23 mouse cellular contexts compared by ENCODE assay signal in the genomic region with DNA sequence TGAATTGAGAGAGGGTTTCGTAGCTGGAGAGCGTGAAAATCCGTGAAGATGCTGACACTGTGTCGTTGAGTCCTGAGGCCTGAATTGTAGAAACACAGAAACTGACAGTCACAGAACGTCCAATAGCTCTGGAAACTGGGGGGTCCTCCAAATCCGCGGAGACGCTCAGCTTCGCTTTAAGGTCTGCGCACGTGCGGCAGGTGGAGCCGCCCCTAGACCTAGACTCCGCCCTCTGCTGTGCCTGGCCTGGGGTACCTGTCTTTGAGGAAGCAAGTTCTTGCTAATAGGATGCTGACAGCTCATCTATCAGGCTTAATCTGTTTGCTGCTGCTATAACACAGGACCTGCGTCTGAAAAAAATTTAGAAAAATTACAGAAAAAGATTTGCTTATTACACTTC. TPM values are rescaled to one million over a fixed set of nuclear protein-coding genes. Genes with fewer than 3 reads are reported as not detected.
DNase-seq lines count a peak whose midpoint lies in the region; ATAC-seq and TF ChIP-seq lines count a peak whose summit lies in the region.
"Had no signal": no experiment of that assay in that cellular context is flagged by ENCODE, and none has a peak within 500 bp of the region (broad histone marks: within the 10 kb centered on the region; RNA-seq: fewer than 3 reads in every experiment).

No protein-coding gene starts in this region.

- H3K4me3 ChIP-seq in kidney, embryonic 15.5 days (replicated peaks), result no peak overlapping the region
- H3K4me3 ChIP-seq in kidney, adult 2 months (ENCODE audit: insufficient read depth, low read depth, low read length), result no peak overlapping the region
- peak overlapping the region; percentile 38 for H3K4me3 ChIP-seq in ES-Bruce4 (ENCODE audit: low read depth, low read length)
- H3K4me3 ChIP-seq: embryonic facial prominence, embryonic 15.5 days; erythroblast, embryonic 14.5 days; forebrain, embryonic 10.5 days; gastrocnemius, adult 2 months; heart, embryonic 13.5 days had no signal

- WGBS in kidney, embryonic 15.5 days, result 38% methylated on average over 15 of the region's 15 CpGs
- 34% methylated on average over 15 of the region's 15 CpGs for WGBS in kidney, adult 2 months

- H3K4me2 ChIP-seq in kidney, embryonic 15.5 days, result 0 out of 2 replicates have a peak overlapping the region, but pooled peaks have one; percentile 12
- H3K4me2 ChIP-seq: embryonic facial prominence, embryonic 15.5 days; heart, embryonic 13.5 days had no signal

- DNase-seq in kidney, adult 2 months, result no peak
- peak; percentile 35 for DNase-seq in thymus, postnatal 4 days
- DNase-seq in thymus, postnatal 0 days (ENCODE audit: low spot score), result no peak
- DNase-seq in cerebellum, postnatal 25 days, result no peak
- DNase-seq in urinary bladder, postnatal 25 days (ENCODE audit: low spot score), result no peak
- DNase-seq: adrenal gland, adult 8-10 months; cerebellum, adult 11 months; cerebellum, adult 8-10 months; gastrocnemius, adult 2 months; gastrocnemius, postnatal 25 days; heart, adult 11 months; heart, postnatal 36 days had no signal

- H3K27me3 ChIP-seq in kidney, embryonic 15.5 days, result peaks cover 8% of the 10 kb centered on the region; the same call in 1 of the 2 replicates
- no peaks in the 10 kb centered on the region for H3K27me3 ChIP-seq in kidney, adult 2 months (replicated peaks; ENCODE audit: control insufficient read depth, insufficient read depth, low read length)
- no peaks in the 10 kb centered on the region for H3K27me3 ChIP-seq in ES-Bruce4 (ENCODE audit: control insufficient read depth, insufficient read depth, low read length, poor library complexity, severe bottlenecking)
- H3K27me3 ChIP-seq: embryonic facial prominence, embryonic 15.5 days had no signal

- no peak for TF ChIP-seq CTCF in kidney, adult 2 months (conservative IDR thresholded peaks at IDR 0.05; ENCODE audit: insufficient read depth, insufficient read length, low read depth, low read length)
- TF ChIP-seq CTCF in ES-Bruce4 (IDR thresholded peaks at IDR 0.05; ENCODE audit: low read depth, low read length), result no peak

- no peaks in the 10 kb centered on the region for H3K36me3 ChIP-seq in kidney, embryonic 15.5 days
- no peaks in the 10 kb centered on the region for H3K36me3 ChIP-seq in kidney, adult 2 months (ENCODE audit: control insufficient read depth, insufficient read depth, low read length)
- no peaks in the 10 kb centered on the region for H3K36me3 ChIP-seq in ES-Bruce4 (ENCODE audit: control insufficient read depth, insufficient read depth, low read length, poor library complexity, severe bottlenecking)
- H3K36me3 ChIP-seq: embryonic facial prominence, embryonic 15.5 days; forebrain, embryonic 10.5 days; G1E; heart, embryonic 13.5 days had no signal

- no peaks in the 10 kb centered on the region; the same call in 1 of the 2 replicates for H3K9me3 ChIP-seq in kidney, embryonic 15.5 days (replicated peaks)
- H3K9me3 ChIP-seq in ES-Bruce4 (replicated peaks; ENCODE audit: control insufficient read depth, insufficient read depth, low read length, poor library complexity, severe bottlenecking), result no peaks in the 10 kb centered on the region
- H3K9me3 ChIP-seq: embryonic facial prominence, embryonic 15.5 days; forebrain, embryonic 10.5 days; G1E; heart, embryonic 13.5 days had no signal

- no peak for TF ChIP-seq EP300 in ES-Bruce4 (IDR thresholded peaks at IDR 0.05; ENCODE audit: insufficient read depth, low read depth, low read length)

- H3K27ac ChIP-seq in kidney, embryonic 15.5 days, result no peak overlapping the region
- no peak overlapping the region for H3K27ac ChIP-seq in kidney, adult 2 months (ENCODE audit: insufficient read depth, low read depth, low read length)
- no peak overlapping the region for H3K27ac ChIP-seq in ES-Bruce4 (ENCODE audit: insufficient read depth, low read length)
- H3K27ac ChIP-seq: embryonic facial prominence, embryonic 15.5 days; forebrain, embryonic 10.5 days; gastrocnemius, adult 2 months; heart, embryonic 13.5 days had no signal

- H3K9ac ChIP-seq in kidney, embryonic 15.5 days, result no peak overlapping the region
- H3K9ac ChIP-seq in ES-Bruce4 (ENCODE audit: low read depth, poor library complexity, severe bottlenecking), result no peak overlapping the region
- H3K9ac ChIP-seq: embryonic facial prominence, embryonic 15.5 days; heart, embryonic 13.5 days had no signal

- no peaks in the 10 kb centered on the region for H3K4me1 ChIP-seq in kidney, embryonic 15.5 days
- H3K4me1 ChIP-seq in kidney, adult 2 months (ENCODE audit: control insufficient read depth, insufficient read depth, low read length), result no peaks in the 10 kb centered on the region
- no peaks in the 10 kb centered on the region for H3K4me1 ChIP-seq in ES-Bruce4 (ENCODE audit: control insufficient read depth, insufficient read depth, low read length)
- H3K4me1 ChIP-seq: embryonic facial prominence, embryonic 15.5 days; forebrain, embryonic 10.5 days; heart, embryonic 13.5 days had no signal

- ATAC-seq in kidney, embryonic 15.5 days (replicated peaks; ENCODE audit: low FRiP score), result no peak
- ATAC-seq: CD4-positive, CD25-positive, alpha-beta regulatory T cell, adult 4 months; forebrain, embryonic 14.5 days; hindbrain, embryonic 16.5 days had no signal

- no peak for TF ChIP-seq POLR2A in kidney, adult 2 months (IDR thresholded peaks at IDR 0.05; ENCODE audit: low read depth, low read length)
- no peak for TF ChIP-seq POLR2A in ES-Bruce4 (IDR thresholded peaks at IDR 0.05; ENCODE audit: insufficient read depth, low read length)

RNA-seq across cellular contexts. Expression of gene Tmem54, which starts 10.1 kb away (rescaled TPM):
- 9.2 TPM in 2 replicates for polyA plus RNA-seq in kidney, embryonic 15.5 days (2015; fragmentation: Nextera tagmentation; extraction: Ambion mirVana)
- polyA plus RNA-seq in kidney, adult 2 months (2012; rRNA removed), result 9.3 and 9.9 TPM in 2 replicates
- 2.0 and 2.2 TPM in 2 replicates for polyA plus RNA-seq in thymus, postnatal 0 days (2015; fragmentation: Nextera tagmentation; extraction: Ambion mirVana)
- 6.9 and 8.9 TPM in 2 replicates for polyA plus RNA-seq in ES-Bruce4 (2011; ENCODE audit: insufficient read depth, insufficient read length, low read depth, missing spikeins)
- polyA plus RNA-seq: CD4-positive, CD25-positive, alpha-beta regulatory T cell, adult 4 months; erythroblast, embryonic 14.5 days; forebrain, embryonic 14.5 days; G1E; heart, postnatal 0 days had no signal

RNA-seq across cellular contexts. Expression of gene Hpca, which starts 26.6 kb away (rescaled TPM):
- 2.0 and 2.8 TPM in 2 replicates for polyA plus RNA-seq in kidney, embryonic 15.5 days (2015; fragmentation: Nextera tagmentation; extraction: Ambion mirVana)
- 0.41 and 0.60 TPM in 2 replicates for polyA plus RNA-seq in kidney, adult 2 months (2012; rRNA removed)
- 0.29 and 0.31 TPM in 2 replicates for polyA plus RNA-seq in thymus, postnatal 0 days (2015; fragmentation: Nextera tagmentation; extraction: Ambion mirVana)
- polyA plus RNA-seq in ES-Bruce4 (2011; ENCODE audit: insufficient read depth, insufficient read length, low read depth, missing spikeins), result 0.88 and 1.5 TPM in 2 replicates
- polyA plus RNA-seq: CD4-positive, CD25-positive, alpha-beta regulatory T cell, adult 4 months; erythroblast, embryonic 14.5 days; G1E had no signal

RNA-seq across cellular contexts. Expression of gene Rnf19b, which starts 37.2 kb away (rescaled TPM):
- 7.1 TPM in 2 replicates for polyA plus RNA-seq in kidney, embryonic 15.5 days (2015; fragmentation: Nextera tagmentation; extraction: Ambion mirVana)
- polyA plus RNA-seq in kidney, adult 2 months (2012; rRNA removed), result 28.2 and 30.6 TPM in 2 replicates
- 9.4 and 11.0 TPM in 2 replicates for polyA plus RNA-seq in thymus, postnatal 0 days (2015; fragmentation: Nextera tagmentation; extraction: Ambion mirVana)
- polyA plus RNA-seq in ES-Bruce4 (2011; ENCODE audit: insufficient read depth, insufficient read length, low read depth, missing spikeins), result 38.8 and 43.4 TPM in 2 replicates

RNA-seq across cellular contexts. Expression of gene Fndc5, which starts 41.5 kb away (rescaled TPM):
- polyA plus RNA-seq in kidney, embryonic 15.5 days (2015; fragmentation: Nextera tagmentation; extraction: Ambion mirVana), result 5.1 and 5.5 TPM in 2 replicates
- 2.6 and 3.3 TPM in 2 replicates for polyA plus RNA-seq in kidney, adult 2 months (2012; rRNA removed)
- 0.47 and 0.60 TPM in 2 replicates for polyA plus RNA-seq in thymus, postnatal 0 days (2015; fragmentation: Nextera tagmentation; extraction: Ambion mirVana)
- 2.7 and 3.3 TPM in 2 replicates for polyA plus RNA-seq in ES-Bruce4 (2011; ENCODE audit: insufficient read depth, insufficient read length, low read depth, missing spikeins)
